Mouse (Mus musculus) stomach, embryonic 15.5 days (tissue): ENCODE measurements around the gene Osbp2. TPM values are rescaled to one million over a fixed set of nuclear protein-coding genes. Genes with fewer than 3 reads are reported as not detected.

Experiments
- ATAC-seq: fragments of 200-750 bp; cut with Nextera tagmentation; 2 replicates; pipeline ENCODE4 v1.8.0; 2017; ENCODE audit warnings: low read depth, moderate number of reproducible peaks, moderate TSS enrichment; ENCODE audit not compliant: insufficient read depth, low FRiP score
- H3K27ac ChIP-seq: fragments of 300-500 bp; sonication (generic); 2 replicates; pipeline ENCODE4 v1.5.1; 2015; ENCODE audit warnings: mild to moderate bottlenecking, inconsistent platforms
- H3K27me3 ChIP-seq: fragments of 300-500 bp; sonication (generic); replicated peaks from 2 replicates; pipeline ENCODE4 v1.6.1; 2015; ENCODE audit warnings: inconsistent platforms
- H3K36me3 ChIP-seq: fragments of 300-500 bp; sonication (generic); 2 replicates; pipeline ENCODE4 v1.6.1; 2015; ENCODE audit warnings: inconsistent platforms
- H3K4me1 ChIP-seq: fragments of 300-500 bp; sonication (generic); 2 replicates; pipeline ENCODE4 v1.6.1; 2015; ENCODE audit warnings: inconsistent platforms
- H3K4me2 ChIP-seq: fragments of 300-500 bp; sonication (generic); 2 replicates; pipeline ENCODE4 v1.6.1; 2015; ENCODE audit warnings: mild to moderate bottlenecking, inconsistent platforms
- H3K4me3 ChIP-seq: fragments of 300-500 bp; sonication (generic); replicated peaks from 2 replicates; pipeline ENCODE4 v1.5.1; 2015; ENCODE audit warnings: inconsistent platforms
- H3K9ac ChIP-seq: fragments of 300-500 bp; sonication (generic); 2 replicates; pipeline ENCODE4 v1.6.1; 2015; ENCODE audit warnings: inconsistent platforms
- H3K9me3 ChIP-seq: fragments of 300-500 bp; sonication (generic); 2 replicates; pipeline ENCODE4 v1.6.1; 2016; ENCODE audit warnings: inconsistent platforms
- WGBS: fragments of 180-500 bp; shearing (Covaris S2); methylation state at CpG from one replicate; pipeline ENCODE4 v1.1.7; 2015; 5-methylcytosine and 5-hydroxymethylcytosine counted together
- polyA plus RNA-seq: library from polyadenylated mRNA; unstranded; fragments of >200 nt; fragmentation: Nextera tagmentation; extraction: Ambion mirVana; gene quantifications from 2 replicates; pipeline ENCODE4 v1.2.1, GENCODE M21; 2015

The Osbp2 gene
- polyA plus RNA-seq, 1 experiment from 2014 or later: 0.40 TPM

DNA sequence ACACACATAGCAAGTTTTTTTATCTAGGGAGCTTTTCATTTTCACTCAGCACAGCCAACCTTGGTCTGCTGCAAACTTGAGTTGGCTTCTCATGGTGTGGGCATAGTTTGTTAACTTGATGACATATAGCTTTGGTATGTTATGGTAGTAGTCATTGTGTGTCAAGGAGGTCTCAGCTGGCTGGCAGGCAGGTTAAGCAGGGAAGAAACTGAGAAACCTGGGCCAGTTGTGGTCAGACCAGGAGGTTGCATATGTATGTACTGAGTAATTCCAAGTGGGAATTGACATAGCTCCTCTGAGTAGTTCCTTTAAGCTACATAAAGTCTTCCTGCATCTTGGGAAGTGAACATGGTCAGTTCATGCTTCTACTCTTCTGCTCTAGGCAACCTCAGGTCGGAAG lies 179.5 kb downstream of the Osbp2 start:
- no peaks in the 10 kb centered on the region for H3K4me1 ChIP-seq
- no peak overlapping the region for H3K9ac ChIP-seq
- ATAC-seq: no peak
- peaks cover 58% of the 10 kb centered on the region for H3K36me3 ChIP-seq
- no peaks in the 10 kb centered on the region for H3K27me3 ChIP-seq
- WGBS: 84% methylated on average over 1 of the region's 1 CpGs
- no peak overlapping the region for H3K4me3 ChIP-seq
- H3K27ac ChIP-seq: no peak overlapping the region
- no peak overlapping the region for H3K4me2 ChIP-seq
- H3K9me3 ChIP-seq: no peaks in the 10 kb centered on the region

DNA sequence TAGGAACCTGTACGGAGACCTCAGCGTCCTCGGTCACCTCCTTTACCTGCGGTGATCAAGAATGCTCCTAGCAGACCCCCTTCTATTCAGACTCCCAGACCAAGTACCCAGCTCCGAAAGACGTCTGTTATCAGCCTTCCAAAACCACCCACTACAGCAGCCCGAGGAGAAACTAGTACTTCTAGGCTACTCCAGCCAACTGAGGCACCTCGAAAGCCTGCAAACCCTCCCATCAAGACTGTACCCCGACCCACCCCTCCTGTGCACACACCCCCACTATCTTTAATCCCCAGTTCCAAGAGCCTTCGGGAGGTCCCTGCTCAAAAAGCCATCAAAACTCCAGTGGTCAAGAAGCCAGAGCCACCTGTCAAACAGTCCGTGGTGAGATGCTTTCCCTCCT lies 180.0 kb downstream of the Osbp2 start:
- WGBS: 90% methylated on average over 11 of the region's 11 CpGs
- H3K4me2 ChIP-seq: no peak overlapping the region
- no peaks in the 10 kb centered on the region for H3K4me1 ChIP-seq
- H3K27ac ChIP-seq: no peak overlapping the region
- H3K4me3 ChIP-seq: no peak overlapping the region
- no peak overlapping the region for H3K9ac ChIP-seq
- no peaks in the 10 kb centered on the region for H3K9me3 ChIP-seq
- H3K36me3 ChIP-seq: peaks cover 56% of the 10 kb centered on the region
- ATAC-seq: no peak
- H3K27me3 ChIP-seq: no peaks in the 10 kb centered on the region

DNA sequence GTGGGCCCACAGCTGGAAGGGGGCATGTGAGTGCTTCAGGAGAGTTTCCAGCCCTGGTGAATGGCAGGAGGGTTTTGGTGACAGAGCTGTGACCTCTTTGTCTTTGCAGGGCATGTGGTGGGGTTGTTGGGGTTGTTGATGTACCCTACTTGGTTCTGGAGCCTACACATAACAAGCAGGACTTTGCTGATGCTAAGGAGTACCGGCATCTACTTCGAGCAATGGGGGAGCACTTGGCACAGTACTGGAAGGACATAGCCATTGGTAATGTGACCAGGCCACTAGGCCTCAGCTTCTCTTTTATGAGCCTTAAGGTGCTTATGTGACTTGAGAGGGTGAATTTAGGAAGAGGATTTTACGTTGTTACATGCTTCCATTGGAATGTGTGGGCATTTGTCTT lies 183.9 kb downstream of the Osbp2 start:
- H3K36me3 ChIP-seq: peaks cover 52% of the 10 kb centered on the region
- ATAC-seq: no peak

DNA sequence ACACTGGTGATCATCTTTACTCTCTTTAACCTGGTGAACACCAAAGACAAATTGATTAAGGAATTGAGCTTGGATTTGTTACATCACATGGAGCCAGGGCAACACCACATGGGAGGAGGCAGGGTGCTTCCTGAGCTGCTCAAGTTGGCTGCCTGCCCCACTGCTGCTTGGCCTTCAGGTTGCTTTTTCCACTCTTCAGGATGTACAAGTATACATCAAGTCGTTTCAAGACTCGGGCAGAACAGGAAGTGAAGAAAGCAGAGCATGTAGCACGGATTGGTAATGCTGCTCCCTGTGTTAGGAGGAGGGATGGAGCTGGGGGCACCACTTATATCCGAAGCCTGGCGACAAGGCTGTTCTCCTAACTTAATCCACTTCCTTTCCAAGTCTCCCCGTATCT lies 186.5 kb downstream of the Osbp2 start:
- H3K36me3 ChIP-seq: peaks cover 57% of the 10 kb centered on the region
- H3K9me3 ChIP-seq: no peaks in the 10 kb centered on the region
- WGBS: 70% methylated on average over 6 of the region's 6 CpGs
- H3K4me2 ChIP-seq: no peak overlapping the region
- H3K4me3 ChIP-seq: no peak overlapping the region
- H3K27me3 ChIP-seq: no peaks in the 10 kb centered on the region
- H3K9ac ChIP-seq: no peak overlapping the region
- H3K27ac ChIP-seq: no peak overlapping the region
- ATAC-seq: no peak
- H3K4me1 ChIP-seq: no peaks in the 10 kb centered on the region

More for the DNA sequence above, 183.9 kb downstream of the Osbp2 start:
- Histone ChIP-seq H3K9ac (no peak overlapping the region), H3K27ac (no peak overlapping the region), H3K9me3 (no peaks in the 10 kb centered on the region), H3K27me3 (no peaks in the 10 kb centered on the region), H3K4me1 (no peaks in the 10 kb centered on the region), H3K4me3 (no peak overlapping the region), H3K4me2 (no peak overlapping the region)
- 92% methylated on average over 3 of the region's 3 CpGs for WGBS

DNA sequence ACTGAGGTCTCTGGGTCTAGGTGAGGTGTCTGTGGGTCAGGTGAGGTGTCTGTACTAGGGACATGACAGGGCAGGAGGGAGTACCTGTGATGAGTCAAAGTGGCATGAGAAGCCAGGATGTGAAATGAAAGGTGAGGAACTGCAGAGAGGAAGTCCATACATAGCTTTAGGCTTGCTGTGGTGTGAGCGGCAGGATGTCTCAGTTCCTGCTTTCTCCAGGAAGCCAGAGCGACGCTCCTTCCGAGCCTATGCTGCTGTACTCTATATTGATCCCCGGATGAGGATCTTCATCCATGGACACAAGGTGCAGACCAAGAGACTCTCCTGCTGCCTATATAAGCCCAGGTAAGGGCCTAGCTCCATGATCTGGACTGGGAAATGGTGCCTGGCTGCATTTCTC lies 187.3 kb downstream of the Osbp2 start:
- Histone ChIP-seq H3K4me2 (no peak overlapping the region), H3K4me3 (no peak overlapping the region), H3K4me1 (no peaks in the 10 kb centered on the region), H3K36me3 (peaks cover 64% of the 10 kb centered on the region), H3K27me3 (no peaks in the 10 kb centered on the region), H3K9me3 (no peaks in the 10 kb centered on the region), H3K9ac (no peak overlapping the region), H3K27ac (no peak overlapping the region)
- WGBS: 96% methylated on average over 5 of the region's 5 CpGs
- no peak for ATAC-seq

DNA sequence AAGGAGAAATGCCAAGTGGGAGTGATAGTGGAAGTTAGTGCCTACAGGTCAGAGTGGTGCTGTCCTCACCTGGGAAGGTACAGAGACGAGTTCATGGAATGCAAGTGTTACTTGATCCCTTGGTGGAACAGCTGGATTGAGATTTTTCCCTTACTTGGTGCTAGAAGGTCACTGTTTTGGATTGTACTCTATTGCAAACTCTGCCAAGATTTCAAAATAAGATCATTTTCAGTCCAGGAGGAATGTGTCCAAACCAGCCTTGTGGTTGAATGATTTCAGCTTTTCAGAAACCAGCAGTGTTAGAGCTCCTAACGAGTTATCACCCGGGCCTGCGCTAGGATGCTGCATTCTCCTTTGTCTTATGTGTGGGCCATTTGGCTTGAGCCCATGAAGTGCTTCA lies 189.2 kb downstream of the Osbp2 start:
- Histone ChIP-seq H3K27me3 (no peaks in the 10 kb centered on the region), H3K27ac (no peak overlapping the region), H3K36me3 (peaks cover 60% of the 10 kb centered on the region), H3K4me3 (no peak overlapping the region), H3K4me1 (no peaks in the 10 kb centered on the region), H3K4me2 (no peak overlapping the region), H3K9me3 (no peaks in the 10 kb centered on the region), H3K9ac (no peak overlapping the region)
- ATAC-seq: no peak
- WGBS: 81% methylated on average over 4 of the region's 4 CpGs

DNA sequence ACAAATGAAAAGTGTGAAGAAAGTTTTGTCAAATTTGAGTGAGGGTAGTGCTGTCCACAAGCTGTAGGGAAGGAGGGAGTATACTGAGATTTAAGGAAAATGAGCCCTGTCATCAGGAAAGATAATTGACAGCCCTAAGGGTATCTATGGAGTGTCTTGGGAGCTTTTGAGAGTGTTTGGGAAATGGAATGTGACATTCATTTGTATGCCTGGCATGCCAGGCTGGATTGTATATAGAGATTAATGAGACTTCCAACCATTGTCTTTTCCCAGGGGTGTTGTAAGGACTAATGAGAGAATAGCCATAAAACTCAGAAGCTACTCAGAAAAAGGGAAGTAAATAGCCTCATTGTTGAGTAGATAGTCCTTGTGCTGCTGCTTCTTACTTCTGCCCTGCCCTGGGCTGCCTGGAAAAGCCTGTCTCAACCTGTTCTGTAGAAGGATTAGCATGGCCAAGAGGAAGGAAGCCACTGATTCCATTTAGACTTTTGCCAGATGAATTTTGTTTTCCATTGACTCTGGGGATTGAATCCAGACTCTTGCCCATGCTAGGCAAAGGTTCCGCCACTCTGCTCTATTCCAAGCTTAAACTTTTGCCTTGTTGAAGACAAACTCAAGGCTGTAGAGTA lies 192.6 kb downstream of the Osbp2 start:
- Histone ChIP-seq H3K4me2 (no peak overlapping the region), H3K4me3 (no peak overlapping the region), H3K4me1 (no peaks in the 10 kb centered on the region), H3K36me3 (peaks cover 47% of the 10 kb centered on the region), H3K9ac (no peak overlapping the region), H3K9me3 (no peaks in the 10 kb centered on the region), H3K27ac (no peak overlapping the region), H3K27me3 (no peaks in the 10 kb centered on the region)
- WGBS: 96% methylated on average over 1 of the region's 1 CpGs
- no peak for ATAC-seq

DNA sequence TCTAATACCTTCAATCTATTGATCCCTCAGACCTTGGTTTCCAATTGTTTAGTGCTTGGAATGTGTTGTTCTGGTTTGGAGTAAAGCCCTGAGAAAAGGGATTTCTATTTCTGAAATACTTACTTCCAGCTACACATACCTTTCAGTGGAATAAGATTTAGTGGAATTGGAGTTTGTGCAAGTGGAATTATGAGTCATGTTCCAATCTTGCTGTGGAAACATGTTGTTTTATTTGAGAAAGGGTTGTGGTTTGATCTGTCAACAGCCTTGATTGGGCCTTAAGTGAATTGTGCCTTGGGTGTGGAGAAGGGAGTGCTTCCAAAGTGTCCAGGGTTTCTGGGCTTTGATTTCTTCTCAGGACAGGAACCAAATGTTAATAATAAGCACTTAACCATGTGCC lies 193.9 kb downstream of the Osbp2 start:
- Histone ChIP-seq H3K27ac (no peak overlapping the region), H3K4me1 (no peaks in the 10 kb centered on the region), H3K27me3 (no peaks in the 10 kb centered on the region), H3K4me2 (no peak overlapping the region), H3K4me3 (no peak overlapping the region), H3K36me3 (peaks cover 45% of the 10 kb centered on the region), H3K9me3 (no peaks in the 10 kb centered on the region), H3K9ac (no peak overlapping the region)
- no peak for ATAC-seq

DNA sequence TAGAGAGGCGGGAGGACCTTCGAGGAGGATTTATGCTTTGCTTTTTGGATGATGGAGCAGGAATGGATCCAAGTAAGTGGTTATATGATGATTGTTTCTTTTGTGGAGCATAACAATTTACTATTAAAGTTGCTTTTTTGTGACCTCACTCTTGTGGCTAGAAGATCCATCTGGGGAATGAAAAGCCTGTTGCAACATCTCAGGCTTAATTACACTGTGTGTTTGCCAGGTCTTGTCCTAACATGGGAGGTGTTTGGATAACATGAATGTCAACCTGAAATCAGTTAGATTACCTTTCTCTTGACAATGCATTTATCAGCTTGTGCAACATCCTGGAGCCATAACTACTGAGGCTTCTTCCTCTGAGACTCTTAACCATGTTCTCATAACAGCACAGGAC lies 194.9 kb downstream of the Osbp2 start:
- H3K4me3 ChIP-seq: no peak overlapping the region
- H3K27ac ChIP-seq: no peak overlapping the region
- H3K36me3 ChIP-seq: peaks cover 48% of the 10 kb centered on the region
- no peaks in the 10 kb centered on the region for H3K27me3 ChIP-seq
- no peak overlapping the region for H3K9ac ChIP-seq
- H3K9me3 ChIP-seq: no peaks in the 10 kb centered on the region
- H3K4me1 ChIP-seq: no peaks in the 10 kb centered on the region
- WGBS: 79% methylated on average over 2 of the region's 2 CpGs
- ATAC-seq: no peak
- no peak overlapping the region for H3K4me2 ChIP-seq

DNA sequence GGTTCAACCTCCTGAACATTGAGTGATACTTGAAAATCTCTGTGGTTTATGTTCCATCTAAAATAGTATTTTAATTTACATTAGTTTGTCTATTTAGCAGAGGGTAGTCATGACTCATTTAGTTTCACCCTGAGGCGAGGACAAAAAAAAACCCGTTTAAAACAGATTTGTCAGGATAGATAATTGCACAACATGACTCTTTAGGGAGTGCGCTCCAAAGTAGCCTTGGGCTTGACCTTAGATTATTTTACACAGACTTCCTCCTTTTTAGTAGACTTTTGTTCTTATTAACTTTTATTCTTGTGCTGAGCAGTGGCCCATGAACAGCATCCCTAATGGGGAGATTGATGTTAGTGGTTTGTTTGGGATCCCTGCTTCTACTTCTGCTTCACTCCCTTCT lies 196.2 kb downstream of the Osbp2 start:
- H3K4me2 ChIP-seq: no peak overlapping the region
- H3K36me3 ChIP-seq: peaks cover 43% of the 10 kb centered on the region
- 86% methylated on average over 3 of the region's 3 CpGs for WGBS
- H3K9ac ChIP-seq: no peak overlapping the region
- no peaks in the 10 kb centered on the region for H3K4me1 ChIP-seq
- H3K27ac ChIP-seq: no peak overlapping the region
- ATAC-seq: no peak
- no peaks in the 10 kb centered on the region for H3K9me3 ChIP-seq
- H3K4me3 ChIP-seq: no peak overlapping the region
- H3K27me3 ChIP-seq: no peaks in the 10 kb centered on the region

DNA sequence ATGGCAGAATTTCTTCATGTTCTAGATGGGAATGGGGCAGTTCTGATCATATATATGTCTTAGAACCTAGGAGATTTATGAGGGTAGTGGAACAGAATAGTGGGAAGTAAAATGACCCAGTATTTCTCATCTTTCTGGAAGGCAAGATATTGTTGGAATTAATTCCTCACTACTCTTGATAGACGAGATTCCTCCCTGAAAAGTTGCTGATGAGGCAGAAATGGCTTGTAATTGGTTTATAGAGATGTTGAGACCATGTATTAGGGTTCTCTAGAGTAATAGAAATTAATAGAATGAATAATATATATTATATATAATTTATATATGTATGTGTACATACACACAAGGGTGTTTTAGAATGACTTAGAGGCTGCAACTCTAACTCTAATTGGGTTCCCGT lies 201.7 kb downstream of the Osbp2 start:
- no peaks in the 10 kb centered on the region for H3K4me1 ChIP-seq

More for the DNA sequence above, 201.7 kb downstream of the Osbp2 start:
- WGBS: 84% methylated on average over 2 of the region's 2 CpGs
- Histone ChIP-seq H3K4me2 (no peak overlapping the region), H3K4me3 (no peak overlapping the region), H3K27me3 (no peaks in the 10 kb centered on the region), H3K36me3 (peaks cover 22% of the 10 kb centered on the region), H3K9me3 (no peaks in the 10 kb centered on the region), H3K27ac (no peak overlapping the region), H3K9ac (no peak overlapping the region)
- no peak for ATAC-seq
